ENCODE assay signal across 8 mouse cellular contexts in genomic region chr7:113512527-113513285, GRCm38 (mm10). TPM values are rescaled to one million over a fixed set of nuclear protein-coding genes. Genes with fewer than 3 reads are reported as not detected.
DNase-seq lines count a peak whose midpoint lies in the region; ATAC-seq and TF ChIP-seq lines count a peak whose summit lies in the region.

No protein-coding gene starts in this region.

- intact Hi-C loops in left cerebral cortex, postnatal 4 days (cut with DNase I): no loop called here

- H3K4me1 ChIP-seq in kidney, adult 2 months (ENCODE audit: control insufficient read depth, insufficient read depth, low read length): peaks cover 4% of the 10 kb centered on the region; the same call in 1 of the 2 replicates
- H3K4me1 ChIP-seq in MEL (ENCODE audit: control insufficient read depth in 1 of 2, insufficient read depth in 2 of 2, low read length in 2 of 2): peaks cover 9 to 28% of the 10 kb centered on the region in 2 experiments
- H3K4me1 ChIP-seq in forebrain, embryonic 16.5 days (replicated peaks; ENCODE audit: control insufficient read depth, insufficient read depth, low read length): peaks cover 18% of the 10 kb centered on the region
- H3K4me1 ChIP-seq in liver, embryonic 11.5 days (replicated peaks; ENCODE audit: control insufficient read depth, insufficient read depth, low read length): peaks cover 10% of the 10 kb centered on the region; the same call in 1 of the 2 replicates
- peaks cover 13% of the 10 kb centered on the region for H3K4me1 ChIP-seq in stomach, embryonic 16.5 days (ENCODE audit: control insufficient read depth, insufficient read depth, low read length)

- peak; percentile 74 to 80 for TF ChIP-seq EP300 in MEL (IDR thresholded peaks at IDR 0.05; ENCODE audit: low read depth in 1 of 2, low read length in 2 of 2)

- no peaks in the 10 kb centered on the region for H3K36me3 ChIP-seq in kidney, adult 2 months (ENCODE audit: control insufficient read depth, insufficient read depth, low read length)
- H3K36me3 ChIP-seq in MEL (ENCODE audit: control insufficient read depth in 1 of 2, insufficient read depth in 2 of 2, low read length in 2 of 2): peaks cover 0 to 34% of the 10 kb centered on the region in 2 experiments; a peak in 2 of 4 replicates
- H3K36me3 ChIP-seq in forebrain, embryonic 16.5 days (ENCODE audit: control insufficient read depth, insufficient read depth): no peaks in the 10 kb centered on the region
- no peaks in the 10 kb centered on the region for H3K36me3 ChIP-seq in liver, embryonic 11.5 days (ENCODE audit: control insufficient read depth, insufficient read depth, low read length)
- no peaks in the 10 kb centered on the region for H3K36me3 ChIP-seq in stomach, embryonic 16.5 days (ENCODE audit: control insufficient read depth, insufficient read depth, low read length)

- peak overlapping the region; percentile 29; the same call in 1 of the 2 replicates for H3K27ac ChIP-seq in kidney, adult 2 months (ENCODE audit: insufficient read depth, low read depth, low read length)
- H3K27ac ChIP-seq in MEL (ENCODE audit: control insufficient read depth, low read depth, low read length): peak overlapping the region; percentile 79
- H3K27ac ChIP-seq in forebrain, embryonic 16.5 days (ENCODE audit: low read length): peak overlapping the region; percentile 26
- H3K27ac ChIP-seq in liver, embryonic 11.5 days (ENCODE audit: low read depth, low read length): peak overlapping the region; percentile 76
- peak overlapping the region; percentile 86 for H3K27ac ChIP-seq in stomach, embryonic 16.5 days (ENCODE audit: low read length)

- no peak for TF ChIP-seq POLR2A in kidney, adult 2 months (IDR thresholded peaks at IDR 0.05; ENCODE audit: low read depth, low read length)
- TF ChIP-seq POLR2A in MEL (IDR thresholded peaks at IDR 0.05; ENCODE audit: control insufficient read depth in 1 of 2, insufficient read depth in 1 of 2, low read depth in 1 of 2, low read length in 2 of 2, poor library complexity in 1 of 2): no peak

- no peaks in the 10 kb centered on the region for H3K9me3 ChIP-seq in MEL (replicated peaks; ENCODE audit: insufficient read depth, low read length)
- no peaks in the 10 kb centered on the region for H3K9me3 ChIP-seq in forebrain, embryonic 16.5 days (ENCODE audit: control insufficient read depth, low read length)
- no peaks in the 10 kb centered on the region for H3K9me3 ChIP-seq in liver, embryonic 11.5 days (ENCODE audit: control insufficient read depth, low read length)
- H3K9me3 ChIP-seq in stomach, embryonic 16.5 days (replicated peaks; ENCODE audit: control insufficient read depth, low read length): no peaks in the 10 kb centered on the region

- no peaks in the 10 kb centered on the region for H3K27me3 ChIP-seq in kidney, adult 2 months (replicated peaks; ENCODE audit: control insufficient read depth, insufficient read depth, low read length)
- no peaks in the 10 kb centered on the region for H3K27me3 ChIP-seq in MEL (ENCODE audit: control insufficient read depth in 1 of 2, insufficient read depth in 2 of 2, low read length in 2 of 2)
- no peaks in the 10 kb centered on the region for H3K27me3 ChIP-seq in forebrain, embryonic 16.5 days (replicated peaks; ENCODE audit: control insufficient read depth, insufficient read depth, low read length)
- 0 out of 2 replicates have a peak, but pooled peaks cover 2% of the 10 kb centered on the region for H3K27me3 ChIP-seq in liver, embryonic 11.5 days (replicated peaks; ENCODE audit: control insufficient read depth, insufficient read depth, low read length)
- no peaks in the 10 kb centered on the region for H3K27me3 ChIP-seq in stomach, embryonic 16.5 days (ENCODE audit: control insufficient read depth, insufficient read depth, low read length)

- TF ChIP-seq CTCF in kidney, adult 2 months (conservative IDR thresholded peaks at IDR 0.05; ENCODE audit: insufficient read depth, insufficient read length, low read depth, low read length): no peak
- TF ChIP-seq CTCF in MEL (IDR thresholded peaks at IDR 0.05 in 2 of 3, conservative IDR thresholded peaks at IDR 0.05 in 1 of 3; ENCODE audit: control insufficient read depth in 1 of 3, insufficient read depth in 1 of 3, low read depth in 2 of 3, low read length in 3 of 3, poor library complexity in 1 of 3, severe bottlenecking in 1 of 3): no peak; a peak in 1 of 6 replicates

- DNase-seq in kidney, adult 2 months: peak; percentile 5
- DNase-seq in kidney, postnatal 4 days: no peak
- DNase-seq in MEL (ENCODE audit: low read depth, low spot score): peak; percentile 85
- no peak for DNase-seq in liver, embryonic 11.5 days (ENCODE audit: low spot score)
- DNase-seq in layer of hippocampus, adult 11-12 months (ENCODE audit: low spot score): no peak
- no peak for DNase-seq in left cerebral cortex, postnatal 4 days

- peak overlapping the region; percentile 71 for H3K4me3 ChIP-seq in kidney, adult 2 months (ENCODE audit: insufficient read depth, low read depth, low read length)
- peak overlapping the region; percentile 91 to 92 for H3K4me3 ChIP-seq in MEL (ENCODE audit: control insufficient read depth in 1 of 2, insufficient read depth in 1 of 2, low read depth in 2 of 2, low read length in 2 of 2)
- peak overlapping the region; percentile 97 for H3K4me3 ChIP-seq in forebrain, embryonic 16.5 days (replicated peaks; ENCODE audit: low read length)
- H3K4me3 ChIP-seq in liver, embryonic 11.5 days (ENCODE audit: low read depth, low read length): peak overlapping the region; percentile 71
- H3K4me3 ChIP-seq in stomach, embryonic 16.5 days (replicated peaks; ENCODE audit: low read length): peak overlapping the region; percentile 84

- peak overlapping the region; percentile 89 for H3K4me2 ChIP-seq in forebrain, embryonic 16.5 days (ENCODE audit: low read length)
- peak overlapping the region; percentile 95 for H3K4me2 ChIP-seq in liver, embryonic 11.5 days
- H3K4me2 ChIP-seq in stomach, embryonic 16.5 days (ENCODE audit: low read depth, low read length): peak overlapping the region; percentile 79

- peaks cover 28% of the 10 kb centered on the region for H3K79me2 ChIP-seq in MEL (ENCODE audit: control insufficient read depth, insufficient read depth, low read length, poor library complexity)

- WGBS in kidney, adult 2 months: 18% methylated on average over 20 of the region's 20 CpGs
- WGBS in forebrain, embryonic 16.5 days: 17% methylated on average over 20 of the region's 20 CpGs
- WGBS in liver, embryonic 11.5 days: 12% methylated on average over 20 of the region's 20 CpGs
- 15% methylated on average over 20 of the region's 20 CpGs for WGBS in stomach, embryonic 16.5 days

- ATAC-seq in forebrain, embryonic 16.5 days: no peak
- peak; percentile 53 for ATAC-seq in liver, embryonic 11.5 days (replicated peaks; ENCODE audit: low FRiP score)
- ATAC-seq in stomach, embryonic 16.5 days (ENCODE audit: insufficient read depth, low FRiP score): no peak

- peak overlapping the region; percentile 84 for H3K9ac ChIP-seq in MEL (ENCODE audit: control insufficient read depth, low read depth, low read length, poor library complexity, severe bottlenecking)
- peak overlapping the region; percentile 73 for H3K9ac ChIP-seq in forebrain, embryonic 16.5 days (replicated peaks; ENCODE audit: low read depth, low read length)
- peak overlapping the region; percentile 81 for H3K9ac ChIP-seq in liver, embryonic 11.5 days (ENCODE audit: low read depth, low read length)
- H3K9ac ChIP-seq in stomach, embryonic 16.5 days (ENCODE audit: low read length): peak overlapping the region; percentile 85

- TF ChIP-seq RAD21 in MEL (IDR thresholded peaks at IDR 0.05; ENCODE audit: low read depth, low read length): no peak

TF ChIP-seq in MEL, 35 proteins besides CTCF, POLR2A, EP300 and RAD21 (continues in another document):
- TF ChIP-seq MYC (IDR thresholded peaks at IDR 0.05; ENCODE audit: low read depth, low read length) (peak; percentile 59), MYB (IDR thresholded peaks at IDR 0.05; ENCODE audit: low read depth, low read length) (no peak), TCF12 (IDR thresholded peaks at IDR 0.05; ENCODE audit: low read depth, low read length) (peak; percentile 85), ZMIZ1 (IDR thresholded peaks at IDR 0.05; ENCODE audit: low read depth, low read length) (no peak), BHLHE40 (IDR thresholded peaks at IDR 0.05; ENCODE audit: borderline replicate concordance, low read depth, low read length) (0 out of 2 replicates have a peak, but pooled peaks have one; percentile 21), SIN3A (IDR thresholded peaks at IDR 0.05; ENCODE audit: low read length) (peak; percentile 45; the same call in 1 of the 2 replicates), CHD1 (IDR thresholded peaks at IDR 0.05; ENCODE audit: low read depth, low read length) (0 out of 2 replicates have a peak, but pooled peaks have one; percentile 83), ETS1 (IDR thresholded peaks at IDR 0.05; ENCODE audit: low read depth, low read length) (peak; percentile 73), JUND (IDR thresholded peaks at IDR 0.05; ENCODE audit: low read depth, low read length) (no peak), USF2 (IDR thresholded peaks at IDR 0.05; ENCODE audit: borderline replicate concordance in 1 of 2, insufficient read depth in 1 of 2, low read depth in 1 of 2, low read length in 2 of 2) (no peak), TAL1 (IDR thresholded peaks at IDR 0.05; ENCODE audit: low read length) (no peak), NRF1 (IDR thresholded peaks at IDR 0.05; ENCODE audit: insufficient read depth, low read depth, low read length, poor library complexity, severe bottlenecking) (no peak), UBTF (IDR thresholded peaks at IDR 0.05; ENCODE audit: borderline replicate concordance, insufficient read depth, low read depth, low read length) (no peak), MXI1 (IDR thresholded peaks at IDR 0.05; ENCODE audit: low read depth, low read length) (peak; percentile 19; the same call in 1 of the 2 replicates), POLR2AphosphoS5 (IDR thresholded peaks at IDR 0.05; ENCODE audit: borderline replicate concordance, low read depth, low read length) (no peak), MAZ (IDR thresholded peaks at IDR 0.05; ENCODE audit: low read depth, low read length) (no peak), HCFC1 (IDR thresholded peaks at IDR 0.05; ENCODE audit: low read depth, low read length) (no peak; the same call in 1 of the 2 replicates), ZC3H11A (IDR thresholded peaks at IDR 0.05; ENCODE audit: low read depth, low read length) (no peak)

RNA-seq across cellular contexts. Expression of gene Far1, which starts 0.9 kb away (rescaled TPM):
- 23.1 and 28.6 TPM in 2 replicates for polyA plus RNA-seq in kidney, adult 2 months (2012; rRNA removed)
- total RNA-seq in MEL (2012; rRNA removed): 34.2 and 37.3 TPM in 2 replicates
- 10 to 100 TPM in 1 of 2 experiments, not detected in 1; 26.4 TPM for polyA plus RNA-seq in MEL (2012; ENCODE audit: insufficient read depth in 1 of 2, insufficient read length in 2 of 2, low read depth in 1 of 2, low replicate concordance in 2 of 2, missing spikeins in 1 of 2)
- polyA plus RNA-seq in forebrain, embryonic 16.5 days (2015; fragmentation: Nextera tagmentation; extraction: Ambion mirVana): 74.3 and 85.9 TPM in 2 replicates
- 45.2 and 51.0 TPM in 2 replicates for polyA plus RNA-seq in liver, embryonic 11.5 days (2014; fragmentation: Nextera tagmentation; extraction: Ambion mirVana)
- 120 and 130 TPM in 2 replicates for polyA plus RNA-seq in stomach, embryonic 16.5 days (2015; fragmentation: Nextera tagmentation; extraction: Ambion mirVana)
- 100 to 1,000 TPM; 124 to 128 TPM for total RNA-seq in left cerebral cortex, postnatal 4 days (2021)

Comparison
In these comparisons a context has a peak if more than half of its experiments do, and no peak if none do; other contexts are left out.
1. DNase-seq: peak in kidney, adult 2 months (single experiment) and MEL (single experiment); none in kidney, postnatal 4 days (0 of 2), liver, embryonic 11.5 days (single experiment), layer of hippocampus, adult 11-12 months (single experiment) and left cerebral cortex, postnatal 4 days (single experiment).
2. H3K27ac ChIP-seq: peak in every context shown above with its lines; median percentile 86 in stomach, embryonic 16.5 days; 79 in MEL; 76 in liver, embryonic 11.5 days; 29 in kidney, adult 2 months; 26 in forebrain, embryonic 16.5 days.
3. Peak in every context shown above with its lines, with median percentiles within 50 percentile points of each other: H3K4me3 ChIP-seq, H3K9ac ChIP-seq and H3K4me2 ChIP-seq.